Mouse (Mus musculus) telencephalon, adult 2 months (tissue): ENCODE measurements around the gene Prrx2.

Experiments
- DNase-seq: peaks from one replicate; pipeline ENCODE4 v3.0.0-alpha.2; 2011; ENCODE audit warnings: low read depth, low spot score

The Prrx2 gene

GRCm38 (mm10) chr2:30834373-30835022 lies at the start of gene Prrx2:
Gene Prrx2 (plus strand): TSS chr2:30834972.
- no peak for DNase-seq

GRCm38 (mm10) chr2:30787466-30787865 lies 47.3 kb upstream of the Prrx2 start:
- no peak for DNase-seq

GRCm38 (mm10) chr2:30792061-30792460 lies 42.7 kb upstream of the Prrx2 start:
- no peak for DNase-seq

- DNase-seq = peak; percentile 77
These were observed 40.3 kb upstream of the Prrx2 start for GRCm38 (mm10) chr2:30794179-30795108.

- DNase-seq = no peak
These were observed 39.4 kb upstream of the Prrx2 start for GRCm38 (mm10) chr2:30795271-30795888.

GRCm38 (mm10) chr2:30795889-30796275 lies 38.9 kb upstream of the Prrx2 start:
- no peak for DNase-seq

- peak; percentile 97 for DNase-seq
These were observed 38.4 kb upstream of the Prrx2 start for GRCm38 (mm10) chr2:30796382-30796781.

GRCm38 (mm10) chr2:30799456-30799855 lies 35.3 kb upstream of the Prrx2 start:
- no peak for DNase-seq

GRCm38 (mm10) chr2:30800671-30801066 lies 34.1 kb upstream of the Prrx2 start:
- no peak for DNase-seq

GRCm38 (mm10) chr2:30801067-30801852 lies 33.5 kb upstream of the Prrx2 start:
- DNase-seq = no peak

GRCm38 (mm10) chr2:30803604-30804003 lies 31.2 kb upstream of the Prrx2 start, which contains the start of gene 1700001O22Rik:
Gene 1700001O22Rik (minus strand): TSS chr2:30803661.
- DNase-seq = no peak

GRCm38 (mm10) chr2:30805983-30806382 lies 28.8 kb upstream of the Prrx2 start:
- DNase-seq = no peak

- DNase-seq = no peak
These were observed 27.6 kb upstream of the Prrx2 start for GRCm38 (mm10) chr2:30807147-30807647.

- DNase-seq = peak; percentile 99
These were observed 27.0 kb upstream of the Prrx2 start, which contains the start of gene Ntmt1 for GRCm38 (mm10) chr2:30807648-30808295. Gene Ntmt1 (plus strand): TSS chr2:30807826.

- DNase-seq = no peak
These were observed 26.5 kb upstream of the Prrx2 start for GRCm38 (mm10) chr2:30808296-30808655.

- no peak for DNase-seq
These were observed 25.3 kb upstream of the Prrx2 start for GRCm38 (mm10) chr2:30809503-30809902.

- no peak for DNase-seq
These were observed 24.2 kb upstream of the Prrx2 start for GRCm38 (mm10) chr2:30810573-30810972.

GRCm38 (mm10) chr2:30816383-30816782 lies 18.4 kb upstream of the Prrx2 start:
- no peak for DNase-seq

- no peak for DNase-seq
These were observed 14.9 kb upstream of the Prrx2 start for GRCm38 (mm10) chr2:30819873-30820272.

GRCm38 (mm10) chr2:30821073-30821472 lies 13.7 kb upstream of the Prrx2 start:
- no peak for DNase-seq

GRCm38 (mm10) chr2:30822460-30822859 lies 12.3 kb upstream of the Prrx2 start:
- DNase-seq = no peak
